Mouse (Mus musculus) liver, embryonic 13.5 days (tissue): ENCODE measurements around the gene Rnf39. TPM values are rescaled to one million over a fixed set of nuclear protein-coding genes. Genes with fewer than 3 reads are reported as not detected.

Source experiments
- ATAC-seq: fragments of 200-750 bp; cut with Nextera tagmentation; 2 replicates; pipeline ENCODE4 v1.8.0; 2017; ENCODE audit warnings: low read depth, mild to moderate bottlenecking, moderate number of reproducible peaks, moderate library complexity
- DNase-seq: peaks from one replicate; pipeline ENCODE4 v3.0.0; 2022
- H3K27ac ChIP-seq: fragments of 300-500 bp; sonication (generic); 2 replicates; pipeline ENCODE4 v1.5.1; 2015; ENCODE audit warnings: moderate library complexity, mild to moderate bottlenecking, inconsistent platforms
- H3K27me3 ChIP-seq: fragments of 300-500 bp; sonication (generic); 2 replicates; pipeline ENCODE4 v1.6.1; 2015; ENCODE audit warnings: mild to moderate bottlenecking, inconsistent platforms
- H3K36me3 ChIP-seq: fragments of 300-500 bp; sonication (generic); 2 replicates; pipeline ENCODE4 v1.6.1; 2015; ENCODE audit warnings: mild to moderate bottlenecking, inconsistent platforms
- H3K4me1 ChIP-seq: fragments of 300-500 bp; sonication (generic); replicated peaks from 2 replicates; pipeline ENCODE4 v1.6.1; 2015; ENCODE audit warnings: inconsistent platforms
- H3K4me2 ChIP-seq: fragments of 300-500 bp; sonication (generic); 2 replicates; pipeline ENCODE4 v1.6.1; 2015; ENCODE audit warnings: inconsistent platforms, mild to moderate bottlenecking, moderate library complexity
- H3K4me3 ChIP-seq: fragments of 300-500 bp; sonication (generic); replicated peaks from 2 replicates; pipeline ENCODE4 v1.5.1; 2015; ENCODE audit warnings: mild to moderate bottlenecking, inconsistent platforms
- H3K9ac ChIP-seq: fragments of 300-500 bp; sonication (generic); 2 replicates; pipeline ENCODE4 v1.6.1; 2015; ENCODE audit warnings: mild to moderate bottlenecking, inconsistent platforms
- H3K9me3 ChIP-seq: fragments of 300-500 bp; sonication (generic); replicated peaks from 2 replicates; pipeline ENCODE4 v1.6.1; 2016; ENCODE audit warnings: inconsistent platforms
- WGBS: fragments of 180-500 bp; shearing (Covaris S2); methylation state at CpG from one replicate; pipeline ENCODE4 v1.1.7; 2015; ENCODE audit not compliant: insufficient replicate concordance; 5-methylcytosine and 5-hydroxymethylcytosine counted together
- polyA plus RNA-seq: library from polyadenylated mRNA; unstranded; fragments of >200 nt; fragmentation: Nextera tagmentation; extraction: Ambion mirVana; gene quantifications from 2 replicates; pipeline ENCODE4 v1.2.1, GENCODE M21; 2015

The Rnf39 gene
- polyA plus RNA-seq, 1 experiment from 2014 or later = not detected

- ATAC-seq (no peak), DNase-seq (no peak)
- H3K27ac ChIP-seq = no peak overlapping the region
- H3K4me1 ChIP-seq = 0 out of 2 replicates have a peak, but pooled peaks cover 11% of the 10 kb centered on the region
- no peaks in the 10 kb centered on the region for H3K9me3 ChIP-seq
- H3K36me3 ChIP-seq = no peaks in the 10 kb centered on the region
- 38% methylated on average over 10 of the region's 10 CpGs for WGBS
- H3K9ac ChIP-seq = no peak overlapping the region
- no peak overlapping the region for H3K4me2 ChIP-seq
- H3K4me3 ChIP-seq = peak overlapping the region; percentile 33; the same call in 1 of the 2 replicates
- peaks cover 90% of the 10 kb centered on the region for H3K27me3 ChIP-seq
Measured at GRCm38 (mm10) chr17:36942391-36942790, 327 bp upstream of the Rnf39 start.

GRCm38 (mm10) chr17:36943691-36944090 is 973 bp downstream of the Rnf39 start:
- Histone ChIP-seq H3K4me2 (no peak overlapping the region), H3K36me3 (peaks cover 4% of the 10 kb centered on the region), H3K9me3 (no peaks in the 10 kb centered on the region), H3K9ac (no peak overlapping the region), H3K27ac (no peak overlapping the region), H3K4me1 (0 out of 2 replicates have a peak, but pooled peaks cover 12% of the 10 kb centered on the region), H3K4me3 (no peak overlapping the region), H3K27me3 (peaks cover 93% of the 10 kb centered on the region)
- WGBS = 19% methylated on average over 5 of the region's 5 CpGs
- ATAC-seq (no peak), DNase-seq (no peak)

- Histone ChIP-seq H3K27me3 (peaks cover 93% of the 10 kb centered on the region), H3K4me1 (0 out of 2 replicates have a peak, but pooled peaks cover 12% of the 10 kb centered on the region), H3K27ac (no peak overlapping the region), H3K4me3 (no peak overlapping the region), H3K9ac (no peak overlapping the region), H3K4me2 (no peak overlapping the region), H3K36me3 (peaks cover 10% of the 10 kb centered on the region), H3K9me3 (no peaks in the 10 kb centered on the region)
- ATAC-seq (no peak), DNase-seq (no peak)
- WGBS = 19% methylated on average over 9 of the region's 9 CpGs
Measured at GRCm38 (mm10) chr17:36944121-36944775, 1.5 kb downstream of the Rnf39 start.

GRCm38 (mm10) chr17:36947051-36947819 is 4.5 kb downstream of the Rnf39 start:
- 1% methylated on average over 62 of the region's 62 CpGs for WGBS
- H3K27me3 ChIP-seq = peaks cover 72% of the 10 kb centered on the region

GRCm38 (mm10) chr17:36948286-36948685 is 5.6 kb downstream of the Rnf39 start:
- Histone ChIP-seq H3K36me3 (peaks cover 15% of the 10 kb centered on the region), H3K4me3 (no peak overlapping the region), H3K4me2 (no peak overlapping the region), H3K9ac (no peak overlapping the region), H3K27me3 (peaks cover 61% of the 10 kb centered on the region), H3K9me3 (no peaks in the 10 kb centered on the region), H3K4me1 (peaks cover 26% of the 10 kb centered on the region), H3K27ac (no peak overlapping the region)
- 82% methylated on average over 1 of the region's 1 CpGs for WGBS
- ATAC-seq (no peak), DNase-seq (no peak)

More at GRCm38 (mm10) chr17:36947051-36947819, 4.5 kb downstream of the Rnf39 start:
- H3K27ac ChIP-seq = no peak overlapping the region
- peak overlapping the region; percentile 51 for H3K9ac ChIP-seq
- H3K4me1 ChIP-seq = peaks cover 30% of the 10 kb centered on the region
- DNase-seq (no peak), ATAC-seq (no peak)
- H3K4me3 ChIP-seq = peak overlapping the region; percentile 48
- H3K4me2 ChIP-seq = peak overlapping the region; percentile 69
- no peaks in the 10 kb centered on the region for H3K9me3 ChIP-seq
- peaks cover 15% of the 10 kb centered on the region for H3K36me3 ChIP-seq

GRCm38 (mm10) chr17:36949265-36949664 is 6.5 kb downstream of the Rnf39 start:
- H3K4me1 ChIP-seq = peaks cover 26% of the 10 kb centered on the region
- H3K9ac ChIP-seq = no peak overlapping the region
- peaks cover 52% of the 10 kb centered on the region for H3K27me3 ChIP-seq
- no peak for ATAC-seq
- no peaks in the 10 kb centered on the region for H3K9me3 ChIP-seq
- H3K36me3 ChIP-seq = peaks cover 18% of the 10 kb centered on the region
- WGBS = 84% methylated on average over 8 of the region's 8 CpGs
- H3K4me2 ChIP-seq = no peak overlapping the region
- DNase-seq = no peak
- H3K4me3 ChIP-seq = no peak overlapping the region
- no peak overlapping the region for H3K27ac ChIP-seq

GRCm38 (mm10) chr17:36950981-36951947 is 8.5 kb downstream of the Rnf39 start, which contains the start of gene Ppp1r11:
Ppp1r11 (minus strand) TSS chr17:36951741.
- Histone ChIP-seq H3K4me3 (peak within 1 kb of the TSS; percentile 80), H3K36me3 (peaks cover 23% of the 10 kb centered on the region), H3K4me2 (peak within 1 kb of the TSS; percentile 81), H3K27ac (peak within 1 kb of the TSS; percentile 61), H3K27me3 (peaks cover 32% of the 10 kb centered on the region), H3K4me1 (peaks cover 26% of the 10 kb centered on the region), H3K9ac (peak within 1 kb of the TSS; percentile 82), H3K9me3 (no peaks in the 10 kb centered on the region)
- ATAC-seq (peak; percentile 97), DNase-seq (peak; percentile 91)
- under 1% methylated on average over 36 of the region's 36 CpGs for WGBS

- 78% methylated on average over 2 of the region's 2 CpGs for WGBS
- Histone ChIP-seq H3K4me3 (no peak overlapping the region), H3K9ac (no peak overlapping the region), H3K4me1 (peaks cover 22% of the 10 kb centered on the region), H3K4me2 (no peak overlapping the region), H3K27me3 (peaks cover 18% of the 10 kb centered on the region), H3K27ac (no peak overlapping the region), H3K9me3 (no peaks in the 10 kb centered on the region), H3K36me3 (peaks cover 23% of the 10 kb centered on the region)
- ATAC-seq (no peak), DNase-seq (no peak)
Measured at GRCm38 (mm10) chr17:36952631-36953030, 9.9 kb downstream of the Rnf39 start.

GRCm38 (mm10) chr17:36953062-36953461 is 10.3 kb downstream of the Rnf39 start:
- Histone ChIP-seq H3K4me3 (no peak overlapping the region), H3K4me2 (no peak overlapping the region), H3K27ac (no peak overlapping the region), H3K9ac (no peak overlapping the region), H3K27me3 (peaks cover 14% of the 10 kb centered on the region), H3K4me1 (peaks cover 26% of the 10 kb centered on the region), H3K9me3 (no peaks in the 10 kb centered on the region), H3K36me3 (peaks cover 23% of the 10 kb centered on the region)
- 66% methylated on average over 1 of the region's 1 CpGs for WGBS
- DNase-seq (no peak), ATAC-seq (no peak)

- peak within 1 kb of the TSS; percentile 76 for H3K4me3 ChIP-seq
- no peaks in the 10 kb centered on the region for H3K9me3 ChIP-seq
- peak; percentile 94 for ATAC-seq
- under 1% methylated on average over 46 of the region's 46 CpGs for WGBS
- peak within 1 kb of the TSS; percentile 15; the same call in 1 of the 2 replicates for H3K27ac ChIP-seq
- H3K36me3 ChIP-seq = peaks cover 8% of the 10 kb centered on the region; the same call in 1 of the 2 replicates
- H3K4me1 ChIP-seq = peaks cover 18% of the 10 kb centered on the region
- peak within 1 kb of the TSS; percentile 73 for H3K4me2 ChIP-seq
- no peaks in the 10 kb centered on the region for H3K27me3 ChIP-seq
- H3K9ac ChIP-seq = peak within 1 kb of the TSS; percentile 79
- DNase-seq = peak; percentile 93
Measured at GRCm38 (mm10) chr17:36957999-36958743, 15.5 kb downstream of the Rnf39 start, which contains the start of the genes Znrd1 and Znrd1as. Znrd1 (minus strand) TSS chr17:36958559. Znrd1as (plus strand) TSS chr17:36958592.
